Mouse (Mus musculus): ENCODE results near the gene Etl4.

DNA sequence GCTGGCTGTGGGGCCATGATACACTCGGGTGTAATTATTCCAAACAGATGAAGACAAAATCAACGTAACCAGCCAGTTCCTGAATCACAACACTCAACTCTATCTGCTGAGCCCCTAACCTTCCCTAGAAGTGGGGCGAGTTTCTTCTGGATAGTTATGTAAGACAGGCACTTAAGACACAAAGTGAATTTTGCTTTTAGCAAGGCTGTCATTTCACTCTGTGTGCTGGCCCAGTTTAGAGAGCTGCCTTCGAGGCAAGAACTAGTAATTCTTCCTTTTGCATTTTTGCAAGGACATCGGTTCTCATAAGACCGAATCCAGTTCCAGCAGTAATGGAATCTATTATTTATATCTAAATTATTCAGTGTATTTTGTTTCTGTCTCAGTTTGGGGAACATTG, 487.4 kb downstream of the Etl4 start:
- TF ChIP-seq POLR2A (IDR thresholded peaks at IDR 0.05; ENCODE audit: borderline replicate concordance, control insufficient read depth, low read depth, low read length) (no peak), CTCF (IDR thresholded peaks at IDR 0.05; ENCODE audit: control insufficient read depth, insufficient read depth, low read length) (no peak)

Data from bone marrow, adult 2 months (tissue).